Mouse (Mus musculus): ENCODE measurements around the gene Pelo. TPM values are rescaled to one million over a fixed set of nuclear protein-coding genes. Genes with fewer than 3 reads are reported as not detected.
A peak's percentile ranks its signal among the peaks of the same experiment; 100 is the strongest.

The Pelo gene
- polyA plus RNA-seq, 1 experiment from 2014 or later = 2.6 TPM

DNA sequence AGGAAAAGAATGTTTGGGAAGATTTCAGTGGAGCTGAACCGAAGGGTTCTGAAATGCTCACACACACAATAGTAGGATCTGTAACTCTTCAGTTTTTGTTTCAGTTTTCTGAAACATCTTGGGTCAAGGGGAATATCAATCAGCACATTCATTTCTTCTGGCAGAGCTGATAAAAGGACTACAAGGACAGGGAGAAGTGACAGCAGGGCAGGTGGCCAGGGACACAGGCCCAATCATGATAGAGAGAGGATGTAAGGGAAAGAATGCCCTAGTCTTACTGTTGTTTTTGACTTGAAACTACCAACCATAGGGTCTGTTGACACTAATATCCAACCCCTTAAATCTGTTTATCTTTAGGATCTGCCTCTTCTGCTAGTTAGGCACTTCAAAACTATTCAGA is 34.5 kb upstream of the Pelo start:
- H3K27me3 ChIP-seq (ENCODE audit: control insufficient read depth, insufficient read depth, low read depth, low read length) = no peaks in the 10 kb centered on the region
- WGBS (ENCODE audit: insufficient replicate concordance) = 32% methylated on average over 1 of the region's 1 CpGs
- H3K4me1 ChIP-seq (ENCODE audit: control insufficient read depth, low read depth, low read length) = no peaks in the 10 kb centered on the region
- H3K27ac ChIP-seq (ENCODE audit: low read length) = no peak overlapping the region
- H3K4me3 ChIP-seq (ENCODE audit: low read depth, low read length) = no peak overlapping the region
- ATAC-seq (ENCODE audit: low read depth) = no peak
- no peaks in the 10 kb centered on the region for H3K9me3 ChIP-seq (replicated peaks; ENCODE audit: control insufficient read depth, low read length)
- no peaks in the 10 kb centered on the region for H3K36me3 ChIP-seq (ENCODE audit: control insufficient read depth, insufficient read depth)
- no peak overlapping the region for H3K9ac ChIP-seq (ENCODE audit: low read depth, low read length)
- no peak overlapping the region for H3K4me2 ChIP-seq (ENCODE audit: low read depth, low read length)

DNA sequence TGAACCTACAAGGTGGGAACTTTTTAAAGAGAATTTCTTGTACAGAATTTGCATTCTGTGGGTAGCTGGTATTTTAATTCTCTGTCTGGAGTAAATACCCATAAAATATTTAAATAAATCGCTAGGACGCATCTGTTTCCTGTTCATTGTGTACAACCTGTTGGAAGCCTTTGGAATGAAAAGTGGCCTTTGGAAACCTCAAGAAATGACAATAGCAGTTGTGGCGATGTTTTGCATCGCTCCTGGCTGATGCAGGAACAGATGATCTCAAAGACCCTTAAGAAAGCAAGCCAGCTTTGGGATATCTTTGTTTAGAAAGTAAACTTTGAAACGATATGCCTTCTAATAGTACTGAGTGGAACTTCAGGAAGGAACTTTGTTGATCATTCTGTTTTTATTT is 28.8 kb upstream of the Pelo start:
- H3K4me1 ChIP-seq (ENCODE audit: control insufficient read depth, low read depth, low read length) = no peaks in the 10 kb centered on the region
- WGBS (ENCODE audit: insufficient replicate concordance) = 39% methylated on average over 5 of the region's 5 CpGs
- H3K9me3 ChIP-seq (replicated peaks; ENCODE audit: control insufficient read depth, low read length) = no peaks in the 10 kb centered on the region
- H3K4me2 ChIP-seq (ENCODE audit: low read depth, low read length) = no peak overlapping the region
- H3K4me3 ChIP-seq (ENCODE audit: low read depth, low read length) = no peak overlapping the region
- H3K27ac ChIP-seq (ENCODE audit: low read length) = no peak overlapping the region
- no peaks in the 10 kb centered on the region for H3K36me3 ChIP-seq (ENCODE audit: control insufficient read depth, insufficient read depth)
- no peaks in the 10 kb centered on the region for H3K27me3 ChIP-seq (ENCODE audit: control insufficient read depth, insufficient read depth, low read depth, low read length)
- no peak for ATAC-seq (ENCODE audit: low read depth)
- no peak overlapping the region for H3K9ac ChIP-seq (ENCODE audit: low read depth, low read length)

DNA sequence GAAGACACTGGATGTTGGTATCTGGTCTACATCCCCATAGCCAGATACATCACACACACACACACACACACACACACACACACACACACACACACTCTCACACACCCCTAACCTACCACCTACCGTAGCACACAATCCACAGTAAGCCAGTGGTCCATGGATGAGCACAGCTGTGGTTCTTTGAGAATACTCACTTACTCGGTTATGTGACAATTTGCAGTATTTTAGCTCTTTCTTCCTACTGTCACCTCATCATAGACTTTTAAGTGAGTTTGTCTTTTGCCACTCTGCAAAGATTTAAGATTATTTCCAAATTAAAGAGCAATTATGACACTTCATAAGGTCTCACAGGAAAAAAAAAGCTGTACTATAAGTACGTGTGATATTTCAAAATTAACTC is 28.2 kb upstream of the Pelo start:
- Histone ChIP-seq H3K4me3 (ENCODE audit: low read depth, low read length) (no peak overlapping the region), H3K36me3 (ENCODE audit: control insufficient read depth, insufficient read depth) (no peaks in the 10 kb centered on the region), H3K27me3 (ENCODE audit: control insufficient read depth, insufficient read depth, low read depth, low read length) (no peaks in the 10 kb centered on the region), H3K4me2 (ENCODE audit: low read depth, low read length) (no peak overlapping the region), H3K9me3 (replicated peaks; ENCODE audit: control insufficient read depth, low read length) (no peaks in the 10 kb centered on the region), H3K4me1 (ENCODE audit: control insufficient read depth, low read depth, low read length) (no peaks in the 10 kb centered on the region), H3K27ac (ENCODE audit: low read length) (no peak overlapping the region), H3K9ac (ENCODE audit: low read depth, low read length) (no peak overlapping the region)
- ATAC-seq (ENCODE audit: low read depth) = no peak
- 48% methylated on average over 3 of the region's 3 CpGs for WGBS (ENCODE audit: insufficient replicate concordance)

GRCm38 (mm10) chr13:115116930-115117621 is 27.1 kb upstream of the Pelo start:
- Histone ChIP-seq H3K9ac (ENCODE audit: low read depth, low read length) (no peak overlapping the region), H3K4me2 (ENCODE audit: low read depth, low read length) (no peak overlapping the region), H3K27me3 (ENCODE audit: control insufficient read depth, insufficient read depth, low read depth, low read length) (no peaks in the 10 kb centered on the region), H3K27ac (ENCODE audit: low read length) (no peak overlapping the region), H3K4me1 (ENCODE audit: control insufficient read depth, low read depth, low read length) (no peaks in the 10 kb centered on the region), H3K4me3 (ENCODE audit: low read depth, low read length) (no peak overlapping the region), H3K9me3 (replicated peaks; ENCODE audit: control insufficient read depth, low read length) (no peaks in the 10 kb centered on the region), H3K36me3 (ENCODE audit: control insufficient read depth, insufficient read depth) (no peaks in the 10 kb centered on the region)
- ATAC-seq (ENCODE audit: low read depth) = no peak
- WGBS (ENCODE audit: insufficient replicate concordance) = 59% methylated on average over 3 of the region's 3 CpGs

GRCm38 (mm10) chr13:115109628-115110027 is 19.6 kb upstream of the Pelo start:
- no peaks in the 10 kb centered on the region for H3K9me3 ChIP-seq (replicated peaks; ENCODE audit: control insufficient read depth, low read length)
- 51% methylated on average over 4 of the region's 4 CpGs for WGBS (ENCODE audit: insufficient replicate concordance)
- no peak overlapping the region for H3K27ac ChIP-seq (ENCODE audit: low read length)
- no peak for ATAC-seq (ENCODE audit: low read depth)
- no peaks in the 10 kb centered on the region for H3K27me3 ChIP-seq (ENCODE audit: control insufficient read depth, insufficient read depth, low read depth, low read length)
- H3K36me3 ChIP-seq (ENCODE audit: control insufficient read depth, insufficient read depth) = no peaks in the 10 kb centered on the region
- no peak overlapping the region for H3K9ac ChIP-seq (ENCODE audit: low read depth, low read length)
- H3K4me3 ChIP-seq (ENCODE audit: low read depth, low read length) = no peak overlapping the region
- no peak overlapping the region for H3K4me2 ChIP-seq (ENCODE audit: low read depth, low read length)
- H3K4me1 ChIP-seq (ENCODE audit: control insufficient read depth, low read depth, low read length) = no peaks in the 10 kb centered on the region

- no peaks in the 10 kb centered on the region for H3K9me3 ChIP-seq (replicated peaks; ENCODE audit: control insufficient read depth, low read length)
- WGBS (ENCODE audit: insufficient replicate concordance) = 47% methylated on average over 8 of the region's 8 CpGs
- H3K27me3 ChIP-seq (ENCODE audit: control insufficient read depth, insufficient read depth, low read depth, low read length) = peaks cover 3% of the 10 kb centered on the region; the same call in 1 of the 2 replicates
- H3K4me3 ChIP-seq (ENCODE audit: low read depth, low read length) = no peak overlapping the region
- H3K36me3 ChIP-seq (ENCODE audit: control insufficient read depth, insufficient read depth) = no peaks in the 10 kb centered on the region
- ATAC-seq (ENCODE audit: low read depth) = no peak
- H3K27ac ChIP-seq (ENCODE audit: low read length) = no peak overlapping the region
- no peak overlapping the region for H3K9ac ChIP-seq (ENCODE audit: low read depth, low read length)
- H3K4me2 ChIP-seq (ENCODE audit: low read depth, low read length) = no peak overlapping the region
- no peaks in the 10 kb centered on the region for H3K4me1 ChIP-seq (ENCODE audit: control insufficient read depth, low read depth, low read length)
Measured at GRCm38 (mm10) chr13:115107436-115107835, 17.4 kb upstream of the Pelo start.

DNA sequence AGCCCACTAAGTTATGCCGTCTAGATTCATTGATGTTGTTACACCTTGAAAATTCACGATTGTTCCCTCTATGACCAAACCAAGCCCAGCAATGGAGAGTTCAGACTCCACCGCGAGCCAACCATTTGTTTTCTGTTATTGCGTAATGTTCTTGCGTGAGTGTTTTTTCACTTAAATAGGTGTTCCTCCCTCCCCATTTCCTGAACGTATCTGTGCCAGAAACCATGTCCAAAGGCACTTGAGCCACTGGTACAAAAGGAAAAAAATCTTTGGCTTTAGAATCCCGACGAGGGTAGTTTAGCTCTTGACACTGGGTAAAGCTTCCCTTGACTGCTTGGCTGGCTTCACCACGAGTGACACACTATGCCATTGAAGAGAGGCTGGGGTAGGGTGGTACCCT is 16.2 kb upstream of the Pelo start:
- H3K4me3 ChIP-seq (ENCODE audit: low read depth, low read length) = no peak overlapping the region
- peaks cover 14% of the 10 kb centered on the region for H3K27me3 ChIP-seq (ENCODE audit: control insufficient read depth, insufficient read depth, low read depth, low read length)
- H3K9ac ChIP-seq (ENCODE audit: low read depth, low read length) = no peak overlapping the region
- H3K36me3 ChIP-seq (ENCODE audit: control insufficient read depth, insufficient read depth) = no peaks in the 10 kb centered on the region
- H3K4me1 ChIP-seq (ENCODE audit: control insufficient read depth, low read depth, low read length) = no peaks in the 10 kb centered on the region
- no peaks in the 10 kb centered on the region for H3K9me3 ChIP-seq (replicated peaks; ENCODE audit: control insufficient read depth, low read length)
- H3K4me2 ChIP-seq (ENCODE audit: low read depth, low read length) = no peak overlapping the region
- no peak overlapping the region for H3K27ac ChIP-seq (ENCODE audit: low read length)
- ATAC-seq (ENCODE audit: low read depth) = no peak
- WGBS (ENCODE audit: insufficient replicate concordance) = 52% methylated on average over 10 of the region's 10 CpGs

- H3K9ac ChIP-seq (ENCODE audit: low read depth, low read length) = no peak overlapping the region
- H3K27me3 ChIP-seq (ENCODE audit: control insufficient read depth, insufficient read depth, low read depth, low read length) = peaks cover 30% of the 10 kb centered on the region
- no peaks in the 10 kb centered on the region for H3K36me3 ChIP-seq (ENCODE audit: control insufficient read depth, insufficient read depth)
- WGBS (ENCODE audit: insufficient replicate concordance) = 74% methylated on average over 2 of the region's 2 CpGs
- H3K4me1 ChIP-seq (ENCODE audit: control insufficient read depth, low read depth, low read length) = no peaks in the 10 kb centered on the region
- no peak overlapping the region for H3K27ac ChIP-seq (ENCODE audit: low read length)
- H3K9me3 ChIP-seq (replicated peaks; ENCODE audit: control insufficient read depth, low read length) = no peaks in the 10 kb centered on the region
- ATAC-seq (ENCODE audit: low read depth) = no peak
- H3K4me3 ChIP-seq (ENCODE audit: low read depth, low read length) = no peak overlapping the region
- H3K4me2 ChIP-seq (ENCODE audit: low read depth, low read length) = no peak overlapping the region
Measured at GRCm38 (mm10) chr13:115102754-115103153, 12.8 kb upstream of the Pelo start.

DNA sequence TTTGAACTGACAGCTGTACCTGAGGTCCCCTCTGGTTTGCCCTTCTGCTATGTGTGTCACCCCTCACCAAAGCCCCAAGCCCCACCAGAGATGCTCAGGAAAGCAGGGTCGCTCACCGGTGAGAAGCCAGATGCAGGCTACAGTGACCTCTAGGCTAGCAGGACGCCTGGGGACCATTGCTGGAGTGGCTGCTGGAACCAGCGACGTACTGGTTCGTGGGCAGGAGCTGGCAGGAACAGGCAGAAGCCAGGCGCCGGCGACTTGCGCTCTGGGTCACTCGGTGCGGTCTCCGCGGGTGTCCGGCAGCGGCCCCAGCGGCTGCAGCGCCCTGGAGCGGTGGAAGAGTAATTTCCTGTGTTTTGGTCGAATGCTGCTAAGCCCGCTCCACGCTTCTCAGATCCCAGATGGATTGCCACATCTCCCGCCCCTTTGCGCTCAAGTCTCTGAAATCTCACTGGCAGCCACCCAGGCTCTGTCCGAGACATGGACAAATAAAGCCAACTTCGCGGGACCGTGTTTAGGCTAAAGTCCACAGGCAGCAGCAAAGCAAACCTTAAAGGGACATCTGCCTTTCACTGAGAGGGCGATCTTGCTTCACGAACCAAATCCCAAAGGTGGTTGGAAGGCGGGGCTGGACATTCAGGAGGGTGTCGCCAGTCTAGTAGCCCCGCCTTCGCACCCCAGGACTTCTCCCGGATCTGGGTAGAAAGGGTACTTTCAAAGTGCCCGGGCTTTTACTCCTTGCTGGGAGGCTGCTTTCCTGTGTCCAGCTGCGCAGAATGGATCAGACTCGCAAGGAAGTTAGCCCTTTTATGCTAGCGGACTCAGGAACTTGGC is 11.6 kb upstream of the Pelo start, which contains the start of the genes Gm49395 and Itga1:
TSS of gene Gm49395 (minus strand) at position 567 of the 837 bp plus-strand sequence.
TSS of gene Itga1 (minus strand) at position 610 of the 837 bp plus-strand sequence.
- H3K36me3 ChIP-seq (ENCODE audit: control insufficient read depth, insufficient read depth) = no peaks in the 10 kb centered on the region
- no peaks in the 10 kb centered on the region for H3K9me3 ChIP-seq (replicated peaks; ENCODE audit: control insufficient read depth, low read length)
- peak within 1 kb of the TSS; percentile 83 for H3K27ac ChIP-seq (ENCODE audit: low read length)
- 1% methylated on average over 39 of the region's 39 CpGs for WGBS (ENCODE audit: insufficient replicate concordance)
- H3K4me2 ChIP-seq (ENCODE audit: low read depth, low read length) = peak within 1 kb of the TSS; percentile 51
- peak within 1 kb of the TSS; percentile 63 for H3K4me3 ChIP-seq (ENCODE audit: low read depth, low read length)
- no peaks in the 10 kb centered on the region for H3K4me1 ChIP-seq (ENCODE audit: control insufficient read depth, low read depth, low read length)
- H3K9ac ChIP-seq (ENCODE audit: low read depth, low read length) = peak within 1 kb of the TSS; percentile 15
- ATAC-seq (ENCODE audit: low read depth) = peak; percentile 86
- H3K27me3 ChIP-seq (ENCODE audit: control insufficient read depth, insufficient read depth, low read depth, low read length) = peaks cover 30% of the 10 kb centered on the region

Measured in liver, embryonic 16.5 days (tissue).